Mouse (Mus musculus): ENCODE data around the gene Pde1c.
"Not testable (repeated sequence)": the region's sequence is repeated elsewhere in the genome, so short reads cannot be mapped to it uniquely, and the experiment has no call there.

Gene Pde1c

GRCm38 (mm10) chr6:56568470-56569372, at the start of gene Pde1c:
Gene Pde1c, minus strand, starts transcription at chr6:56569103.
- DNase-seq = peak; percentile 46

GRCm38 (mm10) chr6:56616982-56617613, 48.2 kb upstream of the Pde1c start:
- peak; percentile 80 for DNase-seq

- DNase-seq = peak; percentile 37
Measured at GRCm38 (mm10) chr6:56616228-56616981, 47.5 kb upstream of the Pde1c start.

GRCm38 (mm10) chr6:56609529-56609928, 40.6 kb upstream of the Pde1c start:
- not testable (repeated sequence) for DNase-seq

- DNase-seq = peak; percentile 63
Measured at GRCm38 (mm10) chr6:56608277-56608676, 39.4 kb upstream of the Pde1c start.

GRCm38 (mm10) chr6:56579568-56579967, 10.7 kb upstream of the Pde1c start:
- no peak for DNase-seq

GRCm38 (mm10) chr6:56560891-56561290, 8.0 kb downstream of the Pde1c start:
- no peak for DNase-seq

- DNase-seq = no peak
Measured at GRCm38 (mm10) chr6:56560474-56560888, 8.4 kb downstream of the Pde1c start.

- no peak for DNase-seq
Measured at GRCm38 (mm10) chr6:56558711-56559110, 10.2 kb downstream of the Pde1c start.

- DNase-seq = no peak
Measured at GRCm38 (mm10) chr6:56555848-56556247, 13.1 kb downstream of the Pde1c start.

- DNase-seq = no peak
Measured at GRCm38 (mm10) chr6:56555382-56555781, 13.5 kb downstream of the Pde1c start.

GRCm38 (mm10) chr6:56551022-56551421, 17.9 kb downstream of the Pde1c start:
- no peak for DNase-seq

- DNase-seq = no peak
Measured at GRCm38 (mm10) chr6:56540247-56540646, 28.7 kb downstream of the Pde1c start.

- no peak for DNase-seq
Measured at GRCm38 (mm10) chr6:56534653-56535052, 34.2 kb downstream of the Pde1c start.

GRCm38 (mm10) chr6:56532257-56532656, 36.6 kb downstream of the Pde1c start:
- no peak for DNase-seq

GRCm38 (mm10) chr6:56523938-56524866, 44.7 kb downstream of the Pde1c start:
- no peak for DNase-seq

- no peak for DNase-seq
Measured at GRCm38 (mm10) chr6:56489161-56489560, 79.7 kb downstream of the Pde1c start.

GRCm38 (mm10) chr6:56485078-56485477, 83.8 kb downstream of the Pde1c start:
- DNase-seq = no peak

- peak; percentile 49 for DNase-seq
Measured at GRCm38 (mm10) chr6:56480914-56481482, 87.9 kb downstream of the Pde1c start.

- peak; percentile 6 for DNase-seq
Measured at GRCm38 (mm10) chr6:56476581-56476980, 92.3 kb downstream of the Pde1c start.

GRCm38 (mm10) chr6:56458098-56458497, 110.8 kb downstream of the Pde1c start:
- DNase-seq = no peak

- no peak for DNase-seq
Measured at GRCm38 (mm10) chr6:56447917-56448316, 121.0 kb downstream of the Pde1c start.

All from kidney, postnatal 14 days (tissue).